Mouse (Mus musculus) gastrocnemius, adult 2 months (tissue): ENCODE measurements around the gene Commd4. TPM values are rescaled to one million over a fixed set of nuclear protein-coding genes. Genes with fewer than 3 reads are reported as not detected.
A peak's percentile ranks its signal among the peaks of the same experiment; 100 is the strongest.
"Not testable (repeated sequence)": the region's sequence is repeated elsewhere in the genome, so short reads cannot be mapped to it uniquely, and the experiment has no call there.

Experiments used
- DNase-seq: peaks from one replicate; pipeline ENCODE4 v3.0.0; 2022
- H3K27ac ChIP-seq: fragments of 200-600 bp; 2 replicates; pipeline ENCODE4 v1.8.1; 2022; ENCODE audit warnings: mild to moderate bottlenecking
- H3K4me3 ChIP-seq: fragments of 200-600 bp; 2 replicates; pipeline ENCODE4 v1.8.1; 2022; ENCODE audit warnings: mild to moderate bottlenecking, moderate library complexity
- CTCF ChIP-seq: fragments of 200-600 bp; IDR thresholded peaks from 2 replicates; pipeline ENCODE4 v1.8.1; 2022; ENCODE audit warnings: antibody characterized with exemption, mild to moderate bottlenecking, moderate library complexity
- intact Hi-C: fragments of 180-260 bp; cut with DNase I; formaldehyde crosslinking; loops from one replicate; pipeline ENCODE4 v1.15.1; 2025
- long read RNA-seq, 2 experiments: library from polyadenylated mRNA; stranded (forward); transcript quantifications; one replicate each; pipeline ENCODE4 v2.0.0; 2021
- total RNA-seq, 2 experiments: library from RNA; stranded (reverse); gene quantifications; 2 replicates each; pipeline ENCODE4 v1.2.3; 2021

The Commd4 gene
- 10 to 100 TPM; 26.3 to 27.1 TPM for total RNA-seq
- long read RNA-seq, experiment 1, transcript Commd4-201 (8 exons, 858 nt): major isoform, 14 of 27 reads
- long read RNA-seq, experiment 1, transcript Commd4-204 (7 exons, 1,941 nt): minor isoform, 6 of 27 reads
- long read RNA-seq, experiment 1, partial matches to known transcripts: 1 of 27 reads
- long read RNA-seq, experiment 1, other reads (novel, unspliced or antisense): 6 of 27 reads
- long read RNA-seq, experiment 2, transcript Commd4-201 (8 exons, 858 nt): major isoform, 28 of 46 reads
- long read RNA-seq, experiment 2, partial matches to known transcripts: 0 of 46 reads
- long read RNA-seq, experiment 2, other reads (novel, unspliced or antisense): 15 of 46 reads

DNA sequence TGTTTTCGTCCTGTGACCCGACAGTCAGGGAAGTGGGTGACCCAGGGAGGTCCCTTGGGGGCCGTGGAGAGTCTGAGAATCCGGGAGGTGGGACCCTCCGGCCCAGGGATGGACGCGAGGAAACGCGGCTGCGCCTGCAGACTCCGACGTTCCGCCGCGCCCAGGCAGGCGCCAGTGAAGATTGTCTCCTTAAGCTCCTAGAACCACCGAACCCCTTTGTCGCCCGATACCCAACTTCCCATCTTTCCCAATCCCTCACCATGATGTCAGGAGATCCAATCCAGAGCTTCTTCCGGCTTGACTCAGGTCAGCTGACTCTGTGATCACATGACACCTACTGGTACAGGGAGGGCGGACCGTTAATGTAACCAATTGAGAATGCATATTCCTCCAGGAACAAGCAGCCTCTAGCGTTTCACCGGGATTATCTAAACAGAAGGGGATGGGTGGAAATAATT lies at the start of gene Commd4:
Gene Commd4, minus strand, starts transcription at position 319 of the 458 bp plus-strand sequence.
- peak within 1 kb of the TSS; percentile 91 for H3K4me3 ChIP-seq
- DNase-seq: peak; percentile 93
- peak within 1 kb of the TSS; percentile 86 for H3K27ac ChIP-seq
- intact Hi-C loops: no loop called here
- TF ChIP-seq CTCF: no peak

DNA sequence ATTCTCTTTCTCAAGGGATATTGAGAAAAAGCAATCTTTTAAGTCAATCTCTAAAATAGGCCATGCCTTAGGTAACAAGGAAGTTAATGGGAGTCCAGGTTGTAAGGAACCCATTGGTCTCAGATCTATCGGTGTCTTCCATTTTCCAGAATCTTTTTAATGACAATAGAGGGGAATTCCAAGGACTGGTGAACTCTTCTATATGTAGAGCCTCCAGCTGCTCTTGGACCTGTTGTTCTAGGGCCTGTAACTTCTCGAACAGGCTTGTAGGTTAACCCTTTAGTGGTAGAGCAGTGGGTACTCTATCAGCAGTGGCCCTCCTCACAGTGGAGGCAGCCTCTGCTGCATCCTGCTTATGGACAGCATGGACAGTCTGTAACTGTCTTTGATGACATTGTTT lies 48.8 kb upstream of the Commd4 start:
- Histone ChIP-seq H3K4me3 (no peak overlapping the region), H3K27ac (no peak overlapping the region)
- no peak for DNase-seq
- intact Hi-C loops: no loop called here
- TF ChIP-seq CTCF: no peak

GRCm38 (mm10) chr9:57203571-57203970 lies 45.4 kb upstream of the Commd4 start:
- intact Hi-C loops, DNase-seq, H3K4me3 ChIP-seq, H3K27ac ChIP-seq: not testable (repeated sequence)

DNA sequence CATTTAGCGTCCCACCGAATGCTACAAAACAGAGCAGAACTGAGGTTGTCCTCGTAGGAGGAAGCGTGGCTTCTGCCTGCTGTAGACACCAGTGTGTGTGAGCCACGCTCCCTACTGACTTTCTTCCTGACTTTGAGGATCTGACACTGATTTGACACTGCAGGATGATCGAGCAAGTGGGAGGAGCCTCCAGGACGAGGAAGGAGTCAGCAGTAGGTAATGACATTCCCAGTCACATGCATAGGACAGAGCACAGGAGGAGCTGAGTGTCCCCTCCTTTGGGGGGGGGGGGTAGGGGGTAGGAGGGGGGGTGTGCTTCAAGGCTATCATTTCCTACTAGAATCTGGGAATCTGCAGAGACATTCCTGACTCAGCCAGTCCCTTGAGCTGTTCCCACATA lies 44.9 kb upstream of the Commd4 start:
- H3K27ac ChIP-seq: no peak overlapping the region
- no peak for DNase-seq
- TF ChIP-seq CTCF: no peak
- H3K4me3 ChIP-seq: no peak overlapping the region
- intact Hi-C loops: no loop called here

DNA sequence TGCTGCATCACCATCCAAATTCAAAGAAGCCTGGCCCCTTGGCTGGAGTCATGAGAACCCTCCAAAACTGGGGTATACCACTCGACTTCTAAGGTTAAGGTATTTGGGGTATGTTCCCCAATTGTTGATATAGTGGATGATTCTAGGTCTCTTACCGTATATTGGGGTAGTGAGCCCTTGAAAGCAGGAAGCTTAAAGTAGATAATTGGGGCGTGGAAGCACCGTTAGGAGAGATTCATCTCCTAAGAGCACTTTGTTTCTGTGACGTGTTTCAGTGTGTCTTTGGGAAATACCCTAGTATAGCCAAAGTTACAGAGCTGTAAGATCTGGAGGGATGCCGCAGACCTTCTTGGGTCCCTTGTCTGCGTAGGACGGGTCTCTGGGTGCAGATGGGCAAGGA lies 39.3 kb upstream of the Commd4 start:
- intact Hi-C loops: no loop called here
- DNase-seq: no peak
- no peak for TF ChIP-seq CTCF
- Histone ChIP-seq H3K27ac (no peak overlapping the region), H3K4me3 (no peak overlapping the region)

GRCm38 (mm10) chr9:57196708-57197107 lies 38.6 kb upstream of the Commd4 start:
- Histone ChIP-seq H3K27ac (no peak overlapping the region), H3K4me3 (no peak overlapping the region)
- intact Hi-C loops: no loop called here
- no peak for DNase-seq
- TF ChIP-seq CTCF: no peak

GRCm38 (mm10) chr9:57168411-57168810 lies 10.3 kb upstream of the Commd4 start:
- H3K27ac ChIP-seq: no peak overlapping the region
- no peak for DNase-seq
- intact Hi-C loops: no loop called here
- no peak for TF ChIP-seq CTCF
- no peak overlapping the region for H3K4me3 ChIP-seq

GRCm38 (mm10) chr9:57166173-57166572 lies 8.0 kb upstream of the Commd4 start:
- no peak for DNase-seq
- TF ChIP-seq CTCF: no peak
- no peak overlapping the region for H3K27ac ChIP-seq
- H3K4me3 ChIP-seq: no peak overlapping the region
- intact Hi-C loops: no loop called here

- Histone ChIP-seq H3K4me3 (no peak overlapping the region), H3K27ac (no peak overlapping the region)
- no peak for TF ChIP-seq CTCF
- intact Hi-C loops: no loop called here
- DNase-seq: no peak
Observed at GRCm38 (mm10) chr9:57163137-57163536, 5.0 kb upstream of the Commd4 start.

DNA sequence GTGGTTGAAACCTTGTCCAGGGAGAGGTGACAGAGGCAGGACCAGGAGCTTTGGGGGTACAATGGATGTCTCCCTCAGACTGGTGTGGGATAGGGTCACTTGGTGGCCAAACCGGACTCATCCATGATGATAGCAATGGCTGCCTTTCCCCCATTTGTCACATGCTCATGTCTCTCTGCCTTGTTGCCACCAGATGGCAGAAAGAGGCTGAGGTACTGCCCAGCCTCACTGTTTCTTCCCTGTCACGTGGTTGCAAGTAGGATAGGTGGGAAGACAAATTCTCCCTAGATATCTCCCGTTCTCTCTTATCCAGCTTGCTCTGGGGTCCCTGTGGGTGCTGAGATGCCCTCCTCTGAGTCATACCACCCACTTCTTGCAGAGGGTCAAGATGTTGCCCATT lies 4.4 kb upstream of the Commd4 start:
- intact Hi-C loops: no loop called here
- no peak for DNase-seq
- Histone ChIP-seq H3K4me3 (no peak overlapping the region), H3K27ac (no peak overlapping the region)
- TF ChIP-seq CTCF: peak; percentile 36; the same call in 1 of the 2 replicates

GRCm38 (mm10) chr9:57158506-57158905 lies 375 bp upstream of the Commd4 start:
- intact Hi-C loops: no loop called here
- Histone ChIP-seq H3K4me3 (peak overlapping the region; percentile 91), H3K27ac (peak overlapping the region; percentile 86)
- DNase-seq: no peak
- no peak for TF ChIP-seq CTCF

GRCm38 (mm10) chr9:57157499-57157898 lies 632 bp downstream of the Commd4 start:
- DNase-seq: no peak
- H3K4me3 ChIP-seq: peak overlapping the region; percentile 91
- H3K27ac ChIP-seq: peak overlapping the region; percentile 86
- intact Hi-C loops: no loop called here
- no peak for TF ChIP-seq CTCF

DNA sequence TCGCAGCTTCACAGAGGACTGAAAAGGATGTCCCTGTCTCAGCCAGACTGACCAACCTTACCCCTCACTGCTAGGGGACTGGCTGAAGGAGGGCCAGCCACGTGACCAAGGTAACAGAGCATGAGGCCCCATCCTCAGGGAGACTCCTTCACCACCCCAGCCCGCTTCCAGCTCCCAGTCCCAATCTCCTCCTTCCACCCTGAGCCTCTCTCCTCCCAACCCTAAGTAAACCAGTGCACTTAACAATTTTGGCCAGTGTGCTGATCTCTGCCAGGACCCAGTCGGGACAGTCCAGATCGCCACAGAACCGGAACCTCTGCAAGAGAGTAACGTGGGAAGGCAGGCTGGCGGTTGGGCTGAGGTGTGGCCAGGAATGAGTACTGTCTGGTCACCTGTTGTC lies 1.3 kb downstream of the Commd4 start:
- intact Hi-C loops: no loop called here
- no peak overlapping the region for H3K27ac ChIP-seq
- H3K4me3 ChIP-seq: no peak overlapping the region
- DNase-seq: no peak
- TF ChIP-seq CTCF: no peak

GRCm38 (mm10) chr9:57156383-57156782 lies 1.7 kb downstream of the Commd4 start:
- H3K4me3 ChIP-seq: no peak overlapping the region
- TF ChIP-seq CTCF: no peak
- DNase-seq: no peak
- intact Hi-C loops: no loop called here
- no peak overlapping the region for H3K27ac ChIP-seq
